In the genomic region with DNA sequence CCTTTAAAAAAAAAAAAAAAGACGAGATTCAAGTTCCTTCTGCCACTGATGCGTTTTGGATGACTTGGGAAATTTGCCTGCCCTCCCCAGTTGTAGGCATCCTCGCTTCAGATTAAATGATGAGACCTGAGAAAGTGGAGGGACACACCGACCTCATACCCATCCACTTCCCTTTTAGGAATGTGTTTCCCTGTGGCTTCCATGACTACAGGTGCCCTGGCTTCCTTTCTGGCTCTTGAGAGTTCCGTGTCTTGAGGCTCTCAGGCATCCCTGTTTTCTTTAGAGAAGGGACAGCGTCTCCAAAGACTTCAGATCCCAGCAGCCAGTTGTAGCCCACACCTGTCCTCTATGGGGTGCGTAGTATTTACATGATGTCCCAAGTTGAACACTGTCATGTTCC, we compare ENCODE assay signal across 8 mouse cellular contexts. TPM values are rescaled to one million over a fixed set of nuclear protein-coding genes. Genes with fewer than 3 reads are reported as not detected.
DNase-seq lines count a peak whose midpoint lies in the region; ATAC-seq and TF ChIP-seq lines count a peak whose summit lies in the region.

No protein-coding gene starts in this region.

- TF ChIP-seq CTCF in E14TG2a.4 (conservative IDR thresholded peaks at IDR 0.05; ENCODE audit: low read length) = no peak
- no peak for TF ChIP-seq CTCF in embryonic fibroblast, embryonic 13.5 days (IDR thresholded peaks at IDR 0.05; ENCODE audit: borderline replicate concordance, insufficient read depth, low read length)

- H3K27ac ChIP-seq in heart, embryonic 15.5 days = peak overlapping the region; percentile 89; the same call in 1 of the 2 replicates
- H3K27ac ChIP-seq in embryonic fibroblast, embryonic 13.5 days (ENCODE audit: insufficient read depth, low read length) = no peak overlapping the region
- no peak overlapping the region for H3K27ac ChIP-seq in limb, embryonic 15.5 days

- no peaks in the 10 kb centered on the region for H3K36me3 ChIP-seq in heart, embryonic 15.5 days
- no peaks in the 10 kb centered on the region for H3K36me3 ChIP-seq in E14TG2a.4 (ENCODE audit: insufficient read depth, low read length)
- no peaks in the 10 kb centered on the region for H3K36me3 ChIP-seq in limb, embryonic 15.5 days

- peaks cover 30% of the 10 kb centered on the region for H3K4me1 ChIP-seq in heart, embryonic 15.5 days (replicated peaks)
- H3K4me1 ChIP-seq in E14TG2a.4 (replicated peaks; ENCODE audit: low read depth, low read length) = peaks cover 20% of the 10 kb centered on the region
- peaks cover 11% of the 10 kb centered on the region; the same call in 1 of the 2 replicates for H3K4me1 ChIP-seq in embryonic fibroblast, embryonic 13.5 days (ENCODE audit: control insufficient read depth, insufficient read depth, low read length)
- H3K4me1 ChIP-seq in limb, embryonic 15.5 days = peaks cover 10% of the 10 kb centered on the region

- WGBS in heart, embryonic 15.5 days = 26% methylated on average over 7 of the region's 7 CpGs
- WGBS in limb, embryonic 15.5 days = 28% methylated on average over 7 of the region's 7 CpGs

- peak overlapping the region; percentile 86 for H3K4me2 ChIP-seq in heart, embryonic 15.5 days
- peak overlapping the region; percentile 88 for H3K4me2 ChIP-seq in limb, embryonic 15.5 days

- no peak for DNase-seq in heart, adult 11 months
- DNase-seq in ovary, postnatal 14 days (ENCODE audit: low spot score) = no peak
- no peak for DNase-seq in thymus, postnatal 10 days (ENCODE audit: low spot score in 2 of 2)
- DNase-seq in thymus, postnatal 4 days = no peak

- H3K27me3 ChIP-seq in heart, embryonic 15.5 days = peaks cover 24% of the 10 kb centered on the region
- H3K27me3 ChIP-seq in E14TG2a.4 (ENCODE audit: insufficient read depth, low read length) = peaks cover 66% of the 10 kb centered on the region
- peaks cover 30% of the 10 kb centered on the region for H3K27me3 ChIP-seq in limb, embryonic 15.5 days

- no peak for TF ChIP-seq POLR2A in embryonic fibroblast, embryonic 13.5 days (IDR thresholded peaks at IDR 0.05; ENCODE audit: low read depth, low read length)

- peak overlapping the region; percentile 73 for H3K4me3 ChIP-seq in heart, embryonic 15.5 days
- peak overlapping the region; percentile 90 for H3K4me3 ChIP-seq in E14TG2a.4 (replicated peaks; ENCODE audit: low read length)
- H3K4me3 ChIP-seq in embryonic fibroblast, embryonic 13.5 days (ENCODE audit: insufficient read depth, low read length) = peak overlapping the region; percentile 66
- H3K4me3 ChIP-seq in limb, embryonic 15.5 days = peak overlapping the region; percentile 71

- no peak for ATAC-seq in heart, embryonic 15.5 days (replicated peaks; ENCODE audit: insufficient number of reproducible peaks, insufficient read depth, low FRiP score, low read depth)
- no peak for ATAC-seq in limb, embryonic 15.5 days (ENCODE audit: insufficient number of reproducible peaks, low FRiP score, low TSS enrichment, low read depth)

- peak overlapping the region; percentile 83 for H3K9ac ChIP-seq in heart, embryonic 15.5 days
- no peak overlapping the region for H3K9ac ChIP-seq in limb, embryonic 15.5 days

- H3K9me3 ChIP-seq in heart, embryonic 15.5 days (replicated peaks) = no peaks in the 10 kb centered on the region
- H3K9me3 ChIP-seq in E14TG2a.4 (ENCODE audit: low read length) = no peaks in the 10 kb centered on the region
- H3K9me3 ChIP-seq in limb, embryonic 15.5 days = no peaks in the 10 kb centered on the region

RNA-seq across cellular contexts. Expression of gene Foxe1, which starts 38.0 kb away (rescaled TPM):
- not detected in 2 replicates for polyA plus RNA-seq in heart, embryonic 15.5 days (2015; fragmentation: Nextera tagmentation; extraction: Ambion mirVana)
- not detected in 2 replicates for polyA plus RNA-seq in embryonic fibroblast, embryonic 13.5 days (2011; ENCODE audit: insufficient read length, low read depth, missing spikeins)
- polyA plus RNA-seq in limb, embryonic 15.5 days (2015; fragmentation: Nextera tagmentation; extraction: Ambion mirVana) = 0.08 TPM in 1 of 2 replicates, not detected in the other
